Mouse (Mus musculus) thymus, adult 2 months (tissue): ENCODE results near the gene Paqr4.

Source experiments
- CTCF ChIP-seq: fragments of 200-500 bp; IDR thresholded peaks from 2 replicates; pipeline ENCODE4 v1.5.1; 2012; ENCODE audit warnings: mild to moderate bottlenecking, control low read depth, low read length, moderate library complexity, borderline replicate concordance; ENCODE audit not compliant: control insufficient read depth, poor library complexity, insufficient read depth; ENCODE audit errors: extremely low read depth
- POLR2A ChIP-seq: fragments of 200-500 bp; IDR thresholded peaks from 2 replicates; pipeline ENCODE4 v1.6.1; 2012; ENCODE audit warnings: mild to moderate bottlenecking, low read length, control low read depth, moderate library complexity; ENCODE audit not compliant: control insufficient read depth, poor library complexity, insufficient read depth; ENCODE audit errors: extremely low read depth

DNA sequence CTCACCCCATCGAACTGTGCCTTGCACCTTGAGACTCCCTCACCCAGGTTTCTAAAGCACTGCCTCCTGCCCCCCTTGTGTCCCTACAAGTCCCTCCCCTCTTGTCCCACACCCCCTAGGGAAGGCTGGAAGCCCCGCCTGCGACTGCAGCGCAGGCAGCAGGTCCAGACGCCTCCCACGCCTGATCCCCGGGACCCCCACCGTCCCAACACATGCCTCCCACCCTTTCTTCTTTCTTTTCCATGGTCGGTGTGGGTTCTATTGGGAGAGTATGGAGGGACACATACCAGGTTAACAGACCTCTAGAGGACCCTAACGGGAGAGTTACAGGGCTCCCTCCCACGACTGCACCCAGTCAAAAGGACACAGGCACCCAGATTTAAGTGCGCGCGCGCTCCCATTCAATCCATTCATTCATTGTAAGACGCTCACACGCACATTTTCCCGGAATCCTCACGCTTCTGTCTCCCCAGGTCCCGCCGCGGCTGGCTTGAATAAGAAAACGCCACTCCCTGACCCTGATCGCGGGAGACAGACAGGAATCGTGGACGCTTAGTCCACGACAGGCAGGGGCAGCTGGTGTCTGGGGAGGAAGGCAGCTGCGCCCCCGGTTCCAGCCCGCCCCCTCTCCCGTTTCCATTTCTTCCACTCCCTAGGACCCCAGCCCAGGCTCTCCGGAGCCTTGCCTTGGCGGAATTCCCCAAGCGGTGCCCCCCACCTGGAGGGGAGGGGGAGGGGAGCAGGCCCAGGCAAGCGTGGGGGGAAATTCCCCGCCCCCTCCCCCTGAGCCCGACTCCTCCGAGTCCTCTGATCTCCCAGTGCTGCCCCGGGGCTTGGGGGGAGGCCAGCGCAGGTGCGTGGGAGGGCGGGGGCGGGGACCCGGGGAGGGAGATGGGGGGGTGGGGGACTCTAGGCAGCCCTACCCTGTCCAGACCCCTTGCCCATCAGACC is 4.9 kb upstream of the Paqr4 start, which contains the start of gene Kremen2:
- TF ChIP-seq CTCF, result no peak
- TF ChIP-seq POLR2A, result no peak
